Mouse (Mus musculus): ENCODE data around the gene Rai1.

- TF ChIP-seq CTCF (conservative IDR thresholded peaks at IDR 0.05; ENCODE audit: low read length) (no peak), POU5F1 (IDR thresholded peaks at IDR 0.05; ENCODE audit: borderline replicate concordance, low read length) (no peak)
Measured at GRCm38 (mm10) chr11:60159955-60160354, 55.1 kb downstream of the Rai1 start.

All from E14TG2a.4 (cell line).